Mouse (Mus musculus): ENCODE measurements around the gene Zfp644. TPM values are rescaled to one million over a fixed set of nuclear protein-coding genes. Genes with fewer than 3 reads are reported as not detected.

The Zfp644 gene
- total and polyA plus RNA-seq, 3 experiments: 15.1 to 28.7 (median 17.7) TPM

- in situ Hi-C loops (cut with MboI; ENCODE audit: low pct_ligation_motif_present, low pct_unique_long_range_greater_than_20kb, low sequenced_read_pairs): no loop called here
- dilution Hi-C loops (cut with MboI; ENCODE audit: extremely low pct_ligation_motif_present, extremely low pct_unique_long_range_greater_than_20kb, low sequenced_read_pairs): no loop called here
- H3K4me3 ChIP-seq (replicated peaks in 1 of 3; ENCODE audit: low read depth in 2 of 3, low read length in 2 of 3, poor library complexity in 1 of 3): no peak overlapping the region
- TF ChIP-seq MYC (IDR thresholded peaks at IDR 0.05; ENCODE audit: low read depth, low read length) (no peak), RCOR1 (conservative IDR thresholded peaks at IDR 0.05; ENCODE audit: low read depth, low read length) (no peak), GABPA (IDR thresholded peaks at IDR 0.05; ENCODE audit: insufficient replicate concordance, low read depth, low read length) (no peak), MAX (IDR thresholded peaks at IDR 0.05; ENCODE audit: low read length) (no peak), RAD21 (IDR thresholded peaks at IDR 0.05; ENCODE audit: low read depth, low read length) (no peak), ZNF384 (IDR thresholded peaks at IDR 0.05; ENCODE audit: low read depth, low read length) (no peak), ETS1 (conservative IDR thresholded peaks at IDR 0.05; ENCODE audit: low read depth, low read length) (no peak), CTCF (conservative IDR thresholded peaks at IDR 0.05 in 1 of 2, IDR thresholded peaks at IDR 0.05 in 1 of 2; ENCODE audit: low read depth in 2 of 2, low read length in 2 of 2) (no peak), USF1 (IDR thresholded peaks at IDR 0.05; ENCODE audit: low read depth, low read length) (no peak), HCFC1 (IDR thresholded peaks at IDR 0.05; ENCODE audit: low read depth, low read length) (no peak), PAX5 (IDR thresholded peaks at IDR 0.05; ENCODE audit: low read length) (no peak), MAZ (IDR thresholded peaks at IDR 0.05; ENCODE audit: low read depth, low read length) (no peak), MXI1 (IDR thresholded peaks at IDR 0.05; ENCODE audit: low read depth, low read length) (no peak), CHD2 (IDR thresholded peaks at IDR 0.05; ENCODE audit: low read length) (no peak), POLR2A (IDR thresholded peaks at IDR 0.05; ENCODE audit: low read depth, low read length) (no peak), JUND (conservative IDR thresholded peaks at IDR 0.05; ENCODE audit: low read depth, low read length) (no peak), ZKSCAN1 (IDR thresholded peaks at IDR 0.05; ENCODE audit: borderline replicate concordance, low read depth, low read length) (no peak), SIN3A (IDR thresholded peaks at IDR 0.05; ENCODE audit: low read length) (no peak)
- no peaks in the 10 kb centered on the region for H3K27me3 ChIP-seq (replicated peaks)
- no peak overlapping the region for H3K4me2 ChIP-seq (ENCODE audit: insufficient read depth, low read depth, poor library complexity, severe bottlenecking)
- H3K27ac ChIP-seq (ENCODE audit: insufficient read depth, low read depth): no peak overlapping the region
- H3K4me1 ChIP-seq (ENCODE audit: control insufficient read depth in 1 of 2, insufficient read depth in 2 of 2): no peaks in the 10 kb centered on the region
- no peaks in the 10 kb centered on the region for H3K79me2 ChIP-seq (replicated peaks; ENCODE audit: control insufficient read depth, extremely low read depth, insufficient read depth, poor library complexity, severe bottlenecking)
- no peaks in the 10 kb centered on the region for H3K9me3 ChIP-seq (replicated peaks; ENCODE audit: low read length)
- no peak overlapping the region for H3K9ac ChIP-seq (ENCODE audit: insufficient read depth, low read depth)
- H3K36me3 ChIP-seq (replicated peaks in 1 of 2; ENCODE audit: control insufficient read depth in 1 of 2, insufficient read depth in 1 of 2, low read length in 1 of 2): peaks cover 5 to 66% of the 10 kb centered on the region in 2 experiments
- DNase-seq (ENCODE audit: extremely low read depth): no peak
Measured at GRCm38 (mm10) chr5:106620446-106620845, 76.6 kb downstream of the Zfp644 start.

GRCm38 (mm10) chr5:106615006-106615405 lies 82.1 kb downstream of the Zfp644 start:
- Histone ChIP-seq H3K9me3 (replicated peaks; ENCODE audit: low read length) (no peaks in the 10 kb centered on the region), H3K36me3 (replicated peaks in 1 of 2; ENCODE audit: control insufficient read depth in 1 of 2, insufficient read depth in 1 of 2, low read length in 1 of 2) (peaks cover 0 to 53% of the 10 kb centered on the region in 2 experiments), H3K4me3 (replicated peaks in 1 of 3; ENCODE audit: low read depth in 2 of 3, low read length in 2 of 3, poor library complexity in 1 of 3) (no peak overlapping the region), H3K79me2 (replicated peaks; ENCODE audit: control insufficient read depth, extremely low read depth, insufficient read depth, poor library complexity, severe bottlenecking) (no peaks in the 10 kb centered on the region), H3K27ac (ENCODE audit: insufficient read depth, low read depth) (no peak overlapping the region), H3K4me2 (ENCODE audit: insufficient read depth, low read depth, poor library complexity, severe bottlenecking) (no peak overlapping the region), H3K27me3 (replicated peaks) (no peaks in the 10 kb centered on the region), H3K9ac (ENCODE audit: insufficient read depth, low read depth) (no peak overlapping the region), H3K4me1 (ENCODE audit: control insufficient read depth in 1 of 2, insufficient read depth in 2 of 2) (no peaks in the 10 kb centered on the region)
- dilution Hi-C loops (cut with MboI; ENCODE audit: extremely low pct_ligation_motif_present, extremely low pct_unique_long_range_greater_than_20kb, low sequenced_read_pairs) (no loop called here), in situ Hi-C loops (cut with MboI; ENCODE audit: low pct_ligation_motif_present, low pct_unique_long_range_greater_than_20kb, low sequenced_read_pairs) (no loop called here)
- no peak for DNase-seq (ENCODE audit: extremely low read depth)
- no peak for TF ChIP-seq GABPA (IDR thresholded peaks at IDR 0.05; ENCODE audit: insufficient replicate concordance, low read depth, low read length)
- no peak for TF ChIP-seq ELF1 (IDR thresholded peaks at IDR 0.05; ENCODE audit: low read depth, low read length)
- no peak for TF ChIP-seq EP300 (IDR thresholded peaks at IDR 0.05; ENCODE audit: low read length)
- no peak for TF ChIP-seq ZKSCAN1 (IDR thresholded peaks at IDR 0.05; ENCODE audit: borderline replicate concordance, low read depth, low read length)
- TF ChIP-seq IRF4 (IDR thresholded peaks at IDR 0.05; ENCODE audit: low read depth, low read length): no peak
- no peak for TF ChIP-seq MEF2A (IDR thresholded peaks at IDR 0.05; ENCODE audit: borderline replicate concordance, low read depth, low read length)
- no peak for TF ChIP-seq POLR2AphosphoS2 (IDR thresholded peaks at IDR 0.05; ENCODE audit: low read depth, low read length)
- no peak for TF ChIP-seq BHLHE40 (IDR thresholded peaks at IDR 0.05; ENCODE audit: low read depth, low read length)
- no peak for TF ChIP-seq USF1 (IDR thresholded peaks at IDR 0.05; ENCODE audit: low read depth, low read length)
- no peak for TF ChIP-seq TBP (conservative IDR thresholded peaks at IDR 0.05; ENCODE audit: low read depth, low read length)
- TF ChIP-seq MAFK (IDR thresholded peaks at IDR 0.05; ENCODE audit: insufficient replicate concordance, low read length): no peak
- no peak for TF ChIP-seq USF2 (conservative IDR thresholded peaks at IDR 0.05; ENCODE audit: low read depth, low read length)
- no peak for TF ChIP-seq UBTF (IDR thresholded peaks at IDR 0.05; ENCODE audit: low read depth, low read length)
- TF ChIP-seq PAX5 (IDR thresholded peaks at IDR 0.05; ENCODE audit: low read length): no peak
- no peak for TF ChIP-seq MAX (IDR thresholded peaks at IDR 0.05; ENCODE audit: low read length)
- TF ChIP-seq NELFE (IDR thresholded peaks at IDR 0.05; ENCODE audit: low read depth, low read length): no peak
- TF ChIP-seq ZMIZ1 (IDR thresholded peaks at IDR 0.05; ENCODE audit: low read depth, low read length): no peak
- no peak for TF ChIP-seq POLR2A (IDR thresholded peaks at IDR 0.05; ENCODE audit: low read depth, low read length)
- no peak for TF ChIP-seq SMC3 (IDR thresholded peaks at IDR 0.05; ENCODE audit: low read depth, low read length)
- no peak for TF ChIP-seq ZC3H11A (IDR thresholded peaks at IDR 0.05; ENCODE audit: low read depth, low read length)
